Mouse (Mus musculus): ENCODE measurements at regions not wholly inside any gene's neighbourhood (a gene's known extent, or its start where the extent isn't known, plus 50 kb on each side); places are given as distances from the start of the nearest gene placed in this dataset.
A peak's percentile ranks its signal among the peaks of the same experiment; 100 is the strongest.

DNA sequence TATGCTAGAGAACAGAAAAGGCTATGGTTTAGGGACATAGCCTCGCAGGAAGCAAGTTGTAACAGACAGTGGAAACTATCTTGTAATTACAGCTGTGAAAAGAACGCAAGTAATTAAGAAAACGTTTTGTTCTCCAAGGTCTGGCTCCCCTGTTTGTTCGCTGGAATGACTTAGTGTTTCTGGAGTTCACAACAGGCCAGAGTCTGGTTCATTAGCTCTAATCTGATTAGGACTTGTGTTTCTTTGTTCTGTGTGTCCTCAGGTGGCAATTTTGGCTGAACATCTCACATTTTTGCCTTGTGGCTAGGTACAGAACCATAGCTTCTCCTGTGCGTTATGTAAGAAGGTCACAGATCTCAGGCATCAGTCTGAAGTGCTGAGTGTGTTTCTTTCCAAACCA is 141.7 kb upstream of the Sgk1 start:
- TF ChIP-seq CTCF (IDR thresholded peaks at IDR 0.05) = no peak
- no peak for ATAC-seq (ENCODE audit: low FRiP score)
- H3K27me3 ChIP-seq (ENCODE audit: insufficient read depth, low read length) = no peaks in the 10 kb centered on the region

DNA sequence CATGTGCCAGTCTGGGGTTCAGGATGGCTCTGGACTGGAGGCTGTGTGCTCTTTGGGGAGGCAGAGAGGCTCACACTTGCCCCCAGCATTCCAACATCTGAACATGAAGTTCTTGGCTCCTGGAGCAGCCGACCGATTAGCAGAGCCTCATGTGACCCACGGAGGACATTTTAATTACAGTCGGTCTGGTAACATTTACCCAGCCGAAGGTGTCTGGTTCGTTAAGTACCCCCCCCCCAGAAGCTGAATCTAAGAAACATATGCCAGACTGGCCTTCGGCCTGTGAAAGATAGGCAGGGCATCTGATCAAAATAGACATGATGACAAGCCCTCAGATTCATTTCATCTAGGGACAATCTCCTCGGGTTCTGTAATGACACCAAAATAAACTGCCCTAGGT is 140.4 kb upstream of the Sgk1 start:
- Histone ChIP-seq H3K36me3 (ENCODE audit: insufficient read depth, low read length) (no peaks in the 10 kb centered on the region), H3K4me3 (ENCODE audit: low read depth, low read length) (no peak overlapping the region), H3K4me2 (ENCODE audit: low read depth, low read length, poor library complexity, severe bottlenecking) (no peak overlapping the region), H3K4me1 (ENCODE audit: insufficient read depth, low read length) (0 out of 2 replicates have a peak, but pooled peaks cover under 1% of the 10 kb centered on the region), H3K9me3 (ENCODE audit: low read length) (no peaks in the 10 kb centered on the region), H3K27ac (ENCODE audit: low read depth, low read length) (no peak overlapping the region), H3K9ac (replicated peaks; ENCODE audit: low read length, poor library complexity, severe bottlenecking) (no peak overlapping the region), H3K27me3 (ENCODE audit: insufficient read depth, low read length) (no peaks in the 10 kb centered on the region)
- DNase-seq (ENCODE audit: low spot score) (no peak), ATAC-seq (ENCODE audit: low FRiP score) (no peak)
- TF ChIP-seq CTCF (IDR thresholded peaks at IDR 0.05) = no peak
- 65% methylated on average over 8 of the region's 8 CpGs for WGBS

More for the DNA sequence above, 141.7 kb upstream of the Sgk1 start:
- Histone ChIP-seq H3K4me3 (ENCODE audit: low read depth, low read length) (no peak overlapping the region), H3K4me1 (ENCODE audit: insufficient read depth, low read length) (no peaks in the 10 kb centered on the region), H3K27ac (ENCODE audit: low read depth, low read length) (no peak overlapping the region), H3K4me2 (ENCODE audit: low read depth, low read length, poor library complexity, severe bottlenecking) (no peak overlapping the region), H3K9ac (replicated peaks; ENCODE audit: low read length, poor library complexity, severe bottlenecking) (no peak overlapping the region), H3K9me3 (ENCODE audit: low read length) (no peaks in the 10 kb centered on the region), H3K36me3 (ENCODE audit: insufficient read depth, low read length) (no peaks in the 10 kb centered on the region)
- 34% methylated on average over 5 of the region's 5 CpGs for WGBS
- DNase-seq (ENCODE audit: low spot score) = no peak

DNA sequence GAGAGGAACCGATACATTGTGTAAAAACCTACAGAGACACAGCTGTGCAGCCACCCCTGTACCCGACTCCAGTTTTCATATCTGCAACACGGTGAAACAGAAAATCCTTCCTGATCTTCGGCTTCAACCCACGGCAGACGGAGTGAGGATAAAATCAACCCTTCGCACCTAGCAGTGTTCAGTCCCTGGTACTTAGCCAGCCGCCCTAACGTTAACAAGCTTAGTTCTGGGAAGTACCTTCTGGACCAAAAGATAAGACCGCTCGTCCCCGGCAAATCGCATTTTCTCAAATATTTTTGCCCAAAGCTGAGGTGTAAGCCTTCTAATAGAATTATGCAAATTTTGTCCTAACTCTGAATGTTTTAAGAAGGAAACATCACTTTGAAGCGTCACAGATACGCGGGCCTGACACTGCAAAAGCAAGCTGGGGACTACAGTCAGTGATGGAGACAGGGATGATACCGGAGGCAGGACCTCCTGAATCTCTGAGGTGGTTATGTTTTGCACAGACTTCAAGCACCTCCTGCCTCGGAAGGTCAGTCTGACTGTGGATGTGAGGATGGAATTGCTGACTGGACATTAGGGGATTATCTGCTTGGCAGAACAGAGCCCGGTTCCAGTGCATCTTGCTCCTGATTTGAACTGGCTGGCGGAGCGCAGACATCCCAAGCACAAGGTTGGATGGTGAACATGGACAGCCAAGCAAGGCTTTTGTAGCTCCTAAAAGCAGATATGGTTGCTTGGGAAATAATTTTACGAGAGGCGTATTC is 139.8 kb upstream of the Sgk1 start:
- DNase-seq (ENCODE audit: low spot score) (no peak), ATAC-seq (ENCODE audit: low FRiP score) (no peak)
- no peak for TF ChIP-seq CTCF (IDR thresholded peaks at IDR 0.05)
- H3K9me3 ChIP-seq (ENCODE audit: low read length) = no peaks in the 10 kb centered on the region
- H3K4me3 ChIP-seq (ENCODE audit: low read depth, low read length) = no peak overlapping the region
- H3K27me3 ChIP-seq (ENCODE audit: insufficient read depth, low read length) = no peaks in the 10 kb centered on the region
- no peaks in the 10 kb centered on the region for H3K36me3 ChIP-seq (ENCODE audit: insufficient read depth, low read length)
- 0 out of 2 replicates have a peak overlapping the region, but pooled peaks have one; percentile 9 for H3K4me2 ChIP-seq (ENCODE audit: low read depth, low read length, poor library complexity, severe bottlenecking)
- H3K9ac ChIP-seq (replicated peaks; ENCODE audit: low read length, poor library complexity, severe bottlenecking) = no peak overlapping the region
- H3K27ac ChIP-seq (ENCODE audit: low read depth, low read length) = no peak overlapping the region
- 65% methylated on average over 23 of the region's 23 CpGs for WGBS
- H3K4me1 ChIP-seq (ENCODE audit: insufficient read depth, low read length) = 0 out of 2 replicates have a peak, but pooled peaks cover 3% of the 10 kb centered on the region

DNA sequence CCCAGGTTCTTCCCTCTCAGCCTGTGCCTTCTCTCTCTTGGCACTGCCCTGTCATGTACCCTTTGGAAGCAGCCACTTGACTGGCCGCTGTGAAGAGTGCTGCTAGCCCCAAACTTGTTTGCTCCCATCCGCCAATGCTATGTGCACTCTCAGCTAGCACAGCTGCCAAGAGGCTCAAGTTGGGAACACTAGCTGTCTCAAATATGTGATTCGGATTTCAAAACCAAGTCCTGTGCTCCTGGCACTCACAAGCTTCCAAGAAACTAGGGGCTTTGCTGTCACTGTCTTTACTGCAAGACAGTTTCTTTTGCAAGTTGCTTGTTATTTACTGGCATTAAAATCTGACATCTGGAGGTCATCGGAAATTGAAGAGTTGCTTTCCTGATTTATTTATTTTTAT is 138.6 kb upstream of the Sgk1 start:
- no peak for TF ChIP-seq CTCF (IDR thresholded peaks at IDR 0.05)
- no peak overlapping the region for H3K27ac ChIP-seq (ENCODE audit: low read depth, low read length)
- ATAC-seq (ENCODE audit: low FRiP score) = no peak

DNA sequence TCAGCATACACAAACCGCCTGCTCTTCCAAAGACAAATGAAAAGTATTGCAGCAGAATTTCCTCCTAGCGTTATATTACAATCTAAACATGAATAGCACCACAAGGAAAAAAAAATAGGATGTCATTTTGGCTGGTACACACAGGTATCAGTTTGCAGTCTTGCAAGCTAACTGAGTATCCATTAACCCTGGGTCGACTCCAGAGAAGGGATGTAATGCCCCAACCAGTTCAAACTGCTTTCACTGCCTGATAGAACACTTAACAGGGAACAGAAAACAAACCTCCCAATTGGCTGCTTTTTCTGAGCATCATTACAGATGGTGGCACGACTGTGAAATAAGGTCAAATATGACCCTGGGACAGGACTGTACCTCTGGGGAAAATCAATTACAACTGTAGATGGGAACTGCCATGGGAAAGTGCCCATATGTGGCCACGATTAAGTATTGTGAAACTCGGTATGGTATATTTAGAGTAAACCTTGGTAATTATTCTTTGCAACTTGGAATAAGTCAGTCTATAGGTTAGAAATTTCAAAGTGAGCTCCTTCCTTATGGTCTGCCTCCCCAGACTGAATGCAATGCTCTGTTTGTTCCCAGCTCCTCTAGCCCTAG is 137.5 kb upstream of the Sgk1 start:
- H3K4me2 ChIP-seq (ENCODE audit: low read depth, low read length, poor library complexity, severe bottlenecking) = no peak overlapping the region
- no peak for ATAC-seq (ENCODE audit: low FRiP score)
- H3K9ac ChIP-seq (replicated peaks; ENCODE audit: low read length, poor library complexity, severe bottlenecking) = no peak overlapping the region
- H3K4me1 ChIP-seq (ENCODE audit: insufficient read depth, low read length) = 0 out of 2 replicates have a peak, but pooled peaks cover 3% of the 10 kb centered on the region
- TF ChIP-seq CTCF (IDR thresholded peaks at IDR 0.05) = no peak
- no peak overlapping the region for H3K27ac ChIP-seq (ENCODE audit: low read depth, low read length)
- no peak overlapping the region for H3K4me3 ChIP-seq (ENCODE audit: low read depth, low read length)
- H3K27me3 ChIP-seq (ENCODE audit: insufficient read depth, low read length) = no peaks in the 10 kb centered on the region
- H3K36me3 ChIP-seq (ENCODE audit: insufficient read depth, low read length) = no peaks in the 10 kb centered on the region
- H3K9me3 ChIP-seq (ENCODE audit: low read length) = no peaks in the 10 kb centered on the region
- DNase-seq (ENCODE audit: low spot score) = no peak
- 79% methylated on average over 6 of the region's 6 CpGs for WGBS

More for the DNA sequence above, 138.6 kb upstream of the Sgk1 start:
- 87% methylated on average over 4 of the region's 4 CpGs for WGBS
- H3K4me3 ChIP-seq (ENCODE audit: low read depth, low read length) = no peak overlapping the region
- H3K27me3 ChIP-seq (ENCODE audit: insufficient read depth, low read length) = no peaks in the 10 kb centered on the region
- H3K9me3 ChIP-seq (ENCODE audit: low read length) = no peaks in the 10 kb centered on the region
- H3K9ac ChIP-seq (replicated peaks; ENCODE audit: low read length, poor library complexity, severe bottlenecking) = no peak overlapping the region
- DNase-seq (ENCODE audit: low spot score) = no peak
- H3K36me3 ChIP-seq (ENCODE audit: insufficient read depth, low read length) = no peaks in the 10 kb centered on the region
- 0 out of 2 replicates have a peak, but pooled peaks cover 3% of the 10 kb centered on the region for H3K4me1 ChIP-seq (ENCODE audit: insufficient read depth, low read length)
- no peak overlapping the region for H3K4me2 ChIP-seq (ENCODE audit: low read depth, low read length, poor library complexity, severe bottlenecking)

DNA sequence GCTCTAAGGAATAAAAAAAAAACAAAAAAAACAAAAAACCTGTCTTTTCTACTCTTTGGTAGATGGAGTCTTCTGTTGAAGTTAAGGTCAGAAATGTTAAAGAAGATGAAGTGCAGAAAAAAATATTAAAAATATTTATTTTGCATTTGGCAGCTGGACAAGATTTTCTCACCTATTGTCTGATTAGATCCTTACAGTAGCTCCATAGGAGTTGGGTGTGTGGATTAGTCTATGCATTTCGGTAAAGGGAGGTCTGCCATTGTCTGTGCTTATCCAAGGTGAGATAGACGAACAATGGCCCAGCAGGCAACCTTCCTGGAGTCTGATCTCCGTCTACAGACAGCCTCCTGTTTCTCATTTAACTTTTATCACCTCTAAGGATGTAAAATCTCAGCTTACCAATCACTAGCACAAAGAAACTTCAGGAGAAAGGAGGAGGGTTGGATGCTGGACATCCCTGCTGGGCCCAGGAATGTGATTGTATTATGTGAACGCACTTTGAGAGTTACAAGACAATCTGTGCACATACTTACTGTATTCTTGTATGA is 136.0 kb upstream of the Sgk1 start:
- no peak for DNase-seq (ENCODE audit: low spot score)
- Histone ChIP-seq H3K9me3 (ENCODE audit: low read length) (no peaks in the 10 kb centered on the region), H3K9ac (replicated peaks; ENCODE audit: low read length, poor library complexity, severe bottlenecking) (no peak overlapping the region), H3K4me2 (ENCODE audit: low read depth, low read length, poor library complexity, severe bottlenecking) (no peak overlapping the region), H3K36me3 (ENCODE audit: insufficient read depth, low read length) (no peaks in the 10 kb centered on the region), H3K4me1 (ENCODE audit: insufficient read depth, low read length) (0 out of 2 replicates have a peak, but pooled peaks cover 3% of the 10 kb centered on the region), H3K27ac (ENCODE audit: low read depth, low read length) (no peak overlapping the region), H3K27me3 (ENCODE audit: insufficient read depth, low read length) (no peaks in the 10 kb centered on the region), H3K4me3 (ENCODE audit: low read depth, low read length) (no peak overlapping the region)
- 22% methylated on average over 4 of the region's 4 CpGs for WGBS
- ATAC-seq (ENCODE audit: low FRiP score) = no peak
- TF ChIP-seq CTCF (IDR thresholded peaks at IDR 0.05) = no peak

Data from midbrain, postnatal 0 days (tissue).